Comparison of ENCODE assay signal across 23 mouse cellular contexts in genomic region chr5:90233305-90233704, GRCm38 (mm10). TPM values are rescaled to one million over a fixed set of nuclear protein-coding genes. Genes with fewer than 3 reads are reported as not detected.
DNase-seq lines count a peak whose midpoint lies in the region; ATAC-seq lines count a peak whose summit lies in the region.
"Had no signal": no experiment of that assay in that cellular context is flagged by ENCODE, and none has a peak within 500 bp of the region (broad histone marks: within the 10 kb centered on the region; RNA-seq: fewer than 3 reads in every experiment).

No protein-coding gene starts in this region.

- no peaks in the 10 kb centered on the region for H3K9me3 ChIP-seq in heart, embryonic 11.5 days (replicated peaks; ENCODE audit: control insufficient read depth, low read length)
- H3K9me3 ChIP-seq in hindbrain, embryonic 14.5 days (ENCODE audit: control insufficient read depth, low read length): no peaks in the 10 kb centered on the region
- H3K9me3 ChIP-seq: embryonic facial prominence, embryonic 13.5 days; embryonic facial prominence, embryonic 15.5 days; forebrain, embryonic 10.5 days; forebrain, embryonic 12.5 days had no signal

- peak; percentile 72 for DNase-seq in heart, adult 11 months
- peak; percentile 30 to 32 for DNase-seq in layer of hippocampus, postnatal 36 days
- no peak for DNase-seq in layer of hippocampus, adult 11-12 months (ENCODE audit: low spot score)
- DNase-seq in telencephalon, adult 2 months (ENCODE audit: low read depth, low spot score): peak; percentile 12
- no peak for DNase-seq in hindbrain, embryonic 14.5 days (ENCODE audit: low spot score)
- DNase-seq: adrenal gland, adult 2 months; adrenal gland, postnatal 10 days; adrenal gland, postnatal 25 days; cerebellum, adult 11 months; cerebellum, adult 18-20 months; cerebellum, adult 8-10 months; cerebellum, adult 9-11 months; cerebellum, postnatal 14 days; cerebellum, postnatal 36 days; embryo, embryonic 11 days had no signal

- no peaks in the 10 kb centered on the region for H3K27me3 ChIP-seq in heart, embryonic 11.5 days (ENCODE audit: control insufficient read depth, insufficient read depth, low read length)
- no peaks in the 10 kb centered on the region for H3K27me3 ChIP-seq in hindbrain, embryonic 14.5 days (ENCODE audit: control insufficient read depth, insufficient read depth, low read length)
- H3K27me3 ChIP-seq: embryonic facial prominence, embryonic 13.5 days; embryonic facial prominence, embryonic 15.5 days; forebrain, embryonic 12.5 days had no signal

- H3K27ac ChIP-seq in heart, embryonic 11.5 days (ENCODE audit: low read depth, low read length): no peak overlapping the region
- no peak overlapping the region for H3K27ac ChIP-seq in hindbrain, embryonic 14.5 days
- H3K27ac ChIP-seq: embryonic facial prominence, embryonic 13.5 days; embryonic facial prominence, embryonic 15.5 days; forebrain, embryonic 10.5 days; forebrain, embryonic 12.5 days had no signal

- peaks cover 41% of the 10 kb centered on the region for H3K36me3 ChIP-seq in heart, embryonic 11.5 days (ENCODE audit: control insufficient read depth, insufficient read depth, low read length)
- peaks cover 99% of the 10 kb centered on the region for H3K36me3 ChIP-seq in hindbrain, embryonic 14.5 days (replicated peaks; ENCODE audit: control insufficient read depth, insufficient read depth)

- no peaks in the 10 kb centered on the region for H3K4me1 ChIP-seq in heart, embryonic 11.5 days (ENCODE audit: control insufficient read depth, insufficient read depth, low read length)
- H3K4me1 ChIP-seq in hindbrain, embryonic 14.5 days (replicated peaks; ENCODE audit: control insufficient read depth, insufficient read depth, low read length): no peaks in the 10 kb centered on the region
- H3K4me1 ChIP-seq: embryonic facial prominence, embryonic 13.5 days; embryonic facial prominence, embryonic 15.5 days; forebrain, embryonic 10.5 days; forebrain, embryonic 12.5 days had no signal

- no peak overlapping the region for H3K4me3 ChIP-seq in heart, embryonic 11.5 days (ENCODE audit: low read depth, low read length)
- no peak overlapping the region for H3K4me3 ChIP-seq in hindbrain, embryonic 14.5 days (replicated peaks; ENCODE audit: low read length)
- H3K4me3 ChIP-seq: embryonic facial prominence, embryonic 13.5 days; embryonic facial prominence, embryonic 15.5 days; erythroblast, embryonic 14.5 days; forebrain, embryonic 10.5 days; forebrain, embryonic 12.5 days had no signal

- WGBS in heart, embryonic 11.5 days (ENCODE audit: insufficient replicate concordance): 98% methylated on average over 4 of the region's 4 CpGs
- WGBS in hindbrain, embryonic 14.5 days: 97% methylated on average over 4 of the region's 4 CpGs

- ATAC-seq in heart, embryonic 11.5 days (replicated peaks; ENCODE audit: insufficient number of reproducible peaks, low FRiP score, low TSS enrichment): no peak
- no peak for ATAC-seq in hindbrain, embryonic 14.5 days (ENCODE audit: low FRiP score)
- ATAC-seq: forebrain, embryonic 14.5 days; forebrain, embryonic 16.5 days had no signal

- H3K4me2 ChIP-seq in heart, embryonic 11.5 days: no peak overlapping the region
- H3K4me2 ChIP-seq in hindbrain, embryonic 14.5 days (replicated peaks): no peak overlapping the region
- H3K4me2 ChIP-seq: embryonic facial prominence, embryonic 13.5 days; embryonic facial prominence, embryonic 15.5 days; forebrain, embryonic 12.5 days had no signal

- no peak overlapping the region for H3K9ac ChIP-seq in heart, embryonic 11.5 days (ENCODE audit: low read depth, low read length)
- H3K9ac ChIP-seq in hindbrain, embryonic 14.5 days: no peak overlapping the region
- H3K9ac ChIP-seq: embryonic facial prominence, embryonic 13.5 days; embryonic facial prominence, embryonic 15.5 days; forebrain, embryonic 12.5 days had no signal

RNA-seq across cellular contexts. Expression of gene Cox18, which starts 9.5 kb away (rescaled TPM):
- polyA plus RNA-seq in heart, embryonic 11.5 days (2014; fragmentation: Nextera tagmentation; extraction: Ambion mirVana): 34.8 and 37.3 TPM in 2 replicates
- 10 to 100 TPM; 22.4 to 23.7 TPM for total RNA-seq in layer of hippocampus, postnatal 36 days (2021)
- 35.0 and 39.6 TPM in 2 replicates for polyA plus RNA-seq in hindbrain, embryonic 14.5 days (2014; fragmentation: Nextera tagmentation; extraction: Ambion mirVana)

Comparison
In these comparisons a context has a peak if more than half of its experiments do, and no peak if none do; other contexts are left out.
1. DNase-seq: peak in heart, adult 11 months (single experiment), layer of hippocampus, postnatal 36 days (2 of 2) and telencephalon, adult 2 months (single experiment); none in layer of hippocampus, adult 11-12 months (single experiment) and hindbrain, embryonic 14.5 days (single experiment).